Mouse (Mus musculus) kidney, embryonic 14.5 days (tissue): Measurements from ENCODE around the gene Nfatc2. TPM values are rescaled to one million over a fixed set of nuclear protein-coding genes. Genes with fewer than 3 reads are reported as not detected.

Source experiments
- ATAC-seq: fragments of 200-750 bp; cut with Nextera tagmentation; 2 replicates; pipeline ENCODE4 v1.8.0; 2017; ENCODE audit warnings: moderate number of reproducible peaks, mild to moderate bottlenecking, moderate TSS enrichment, moderate library complexity; ENCODE audit not compliant: low FRiP score, low TSS enrichment
- H3K27ac ChIP-seq: fragments of 300-500 bp; sonication (generic); 2 replicates; pipeline ENCODE4 v1.5.1; 2014; ENCODE audit warnings: low read depth, mild to moderate bottlenecking, low read length, moderate library complexity, mixed read lengths
- H3K27me3 ChIP-seq: fragments of 300-500 bp; sonication (generic); 2 replicates; pipeline ENCODE4 v1.6.1; 2014; ENCODE audit warnings: mild to moderate bottlenecking, low read length; ENCODE audit not compliant: control insufficient read depth, insufficient read depth
- H3K36me3 ChIP-seq: fragments of 300-500 bp; sonication (generic); 2 replicates; pipeline ENCODE4 v1.6.1; 2014; ENCODE audit warnings: low read length, mixed read lengths; ENCODE audit not compliant: control insufficient read depth, insufficient read depth
- H3K4me1 ChIP-seq: fragments of 300-500 bp; sonication (generic); 2 replicates; pipeline ENCODE4 v1.6.1; 2014; ENCODE audit warnings: low read length, mixed read lengths; ENCODE audit not compliant: control insufficient read depth, insufficient read depth
- H3K4me2 ChIP-seq: fragments of 300-500 bp; sonication (generic); replicated peaks from 2 replicates; pipeline ENCODE4 v1.6.1; 2014; ENCODE audit warnings: low read depth, mild to moderate bottlenecking, low read length
- H3K4me3 ChIP-seq: fragments of 300-500 bp; sonication (generic); 2 replicates; pipeline ENCODE4 v1.5.1; 2014; ENCODE audit warnings: mild to moderate bottlenecking, low read length
- H3K9ac ChIP-seq: fragments of 300-500 bp; sonication (generic); 2 replicates; pipeline ENCODE4 v1.6.1; 2014; ENCODE audit warnings: low read depth, mild to moderate bottlenecking, low read length, moderate library complexity
- H3K9me3 ChIP-seq: fragments of 300-500 bp; sonication (generic); 2 replicates; pipeline ENCODE4 v1.6.1; 2016; ENCODE audit warnings: low read length; ENCODE audit not compliant: control insufficient read depth
- WGBS: fragments of 180-500 bp; shearing (Covaris S2); extraction: QIAGEN DNeasy Blood & Tissue Kit; methylation state at CpG from one replicate; pipeline ENCODE4 v1.1.7; 2014; 5-methylcytosine and 5-hydroxymethylcytosine counted together
- polyA plus RNA-seq: library from polyadenylated mRNA; unstranded; fragments of >200 nt; fragmentation: Nextera tagmentation; extraction: Ambion mirVana; gene quantifications from 2 replicates; pipeline ENCODE4 v1.2.1, GENCODE M21; 2014

Nfatc2 gene
- polyA plus RNA-seq, 1 experiment from 2014 or later = 2.7 TPM

GRCm38 (mm10) chr2:168466066-168466465, 135.4 kb downstream of the Nfatc2 start:
- no peak overlapping the region for H3K4me3 ChIP-seq
- WGBS = 67% methylated on average over 9 of the region's 9 CpGs
- no peaks in the 10 kb centered on the region for H3K9me3 ChIP-seq
- no peak for ATAC-seq
- no peak overlapping the region for H3K4me2 ChIP-seq
- H3K36me3 ChIP-seq = no peaks in the 10 kb centered on the region
- no peak overlapping the region for H3K27ac ChIP-seq
- no peaks in the 10 kb centered on the region for H3K4me1 ChIP-seq
- no peaks in the 10 kb centered on the region for H3K27me3 ChIP-seq
- H3K9ac ChIP-seq = no peak overlapping the region

GRCm38 (mm10) chr2:168465646-168466045, 135.8 kb downstream of the Nfatc2 start:
- Histone ChIP-seq H3K4me3 (no peak overlapping the region), H3K4me2 (no peak overlapping the region), H3K9me3 (no peaks in the 10 kb centered on the region), H3K36me3 (no peaks in the 10 kb centered on the region), H3K27ac (no peak overlapping the region), H3K9ac (no peak overlapping the region), H3K27me3 (no peaks in the 10 kb centered on the region), H3K4me1 (no peaks in the 10 kb centered on the region)
- 76% methylated on average over 5 of the region's 5 CpGs for WGBS
- no peak for ATAC-seq

- H3K9me3 ChIP-seq = no peaks in the 10 kb centered on the region
- no peak overlapping the region for H3K27ac ChIP-seq
- no peak overlapping the region for H3K9ac ChIP-seq
- no peak overlapping the region for H3K4me3 ChIP-seq
- no peaks in the 10 kb centered on the region for H3K4me1 ChIP-seq
- ATAC-seq = no peak
- H3K27me3 ChIP-seq = no peaks in the 10 kb centered on the region
- WGBS = 78% methylated on average over 9 of the region's 9 CpGs
- H3K36me3 ChIP-seq = no peaks in the 10 kb centered on the region
- no peak overlapping the region for H3K4me2 ChIP-seq
These were observed 139.6 kb downstream of the Nfatc2 start for GRCm38 (mm10) chr2:168461865-168462264.

GRCm38 (mm10) chr2:168459627-168460026, 141.8 kb downstream of the Nfatc2 start:
- Histone ChIP-seq H3K9ac (no peak overlapping the region), H3K27me3 (no peaks in the 10 kb centered on the region), H3K27ac (no peak overlapping the region), H3K36me3 (no peaks in the 10 kb centered on the region), H3K4me1 (no peaks in the 10 kb centered on the region), H3K4me2 (no peak overlapping the region), H3K4me3 (no peak overlapping the region), H3K9me3 (no peaks in the 10 kb centered on the region)
- 72% methylated on average over 5 of the region's 5 CpGs for WGBS
- ATAC-seq = no peak

- 63% methylated on average over 9 of the region's 9 CpGs for WGBS
- H3K9ac ChIP-seq = no peak overlapping the region
- no peak overlapping the region for H3K4me3 ChIP-seq
- H3K9me3 ChIP-seq = no peaks in the 10 kb centered on the region
- H3K27me3 ChIP-seq = no peaks in the 10 kb centered on the region
- no peaks in the 10 kb centered on the region for H3K36me3 ChIP-seq
- no peak overlapping the region for H3K4me2 ChIP-seq
- no peak overlapping the region for H3K27ac ChIP-seq
- no peaks in the 10 kb centered on the region for H3K4me1 ChIP-seq
- ATAC-seq = no peak
These were observed 142.9 kb downstream of the Nfatc2 start for GRCm38 (mm10) chr2:168458583-168458982.

- no peak overlapping the region for H3K4me2 ChIP-seq
- H3K4me1 ChIP-seq = no peaks in the 10 kb centered on the region
- ATAC-seq = no peak
- no peak overlapping the region for H3K27ac ChIP-seq
- no peaks in the 10 kb centered on the region for H3K27me3 ChIP-seq
- 64% methylated on average over 30 of the region's 30 CpGs for WGBS
- no peaks in the 10 kb centered on the region for H3K36me3 ChIP-seq
- H3K4me3 ChIP-seq = no peak overlapping the region
- H3K9me3 ChIP-seq = no peaks in the 10 kb centered on the region
- no peak overlapping the region for H3K9ac ChIP-seq
These were observed 149.4 kb downstream of the Nfatc2 start for GRCm38 (mm10) chr2:168451714-168452708.

- H3K4me1 ChIP-seq = no peaks in the 10 kb centered on the region
- H3K27me3 ChIP-seq = no peaks in the 10 kb centered on the region
- no peaks in the 10 kb centered on the region for H3K36me3 ChIP-seq
- no peak overlapping the region for H3K27ac ChIP-seq
- H3K4me3 ChIP-seq = no peak overlapping the region
- WGBS = 10% methylated on average over 3 of the region's 3 CpGs
- no peak for ATAC-seq
- no peak overlapping the region for H3K4me2 ChIP-seq
- no peaks in the 10 kb centered on the region for H3K9me3 ChIP-seq
- no peak overlapping the region for H3K9ac ChIP-seq
These were observed 150.5 kb downstream of the Nfatc2 start for GRCm38 (mm10) chr2:168450977-168451376.

- no peak overlapping the region for H3K27ac ChIP-seq
- H3K9ac ChIP-seq = no peak overlapping the region
- H3K27me3 ChIP-seq = no peaks in the 10 kb centered on the region
- H3K4me3 ChIP-seq = no peak overlapping the region
- H3K36me3 ChIP-seq = no peaks in the 10 kb centered on the region
- H3K9me3 ChIP-seq = no peaks in the 10 kb centered on the region
- ATAC-seq = no peak
- no peak overlapping the region for H3K4me2 ChIP-seq
- WGBS = 58% methylated on average over 5 of the region's 5 CpGs
- H3K4me1 ChIP-seq = no peaks in the 10 kb centered on the region
These were observed 153.4 kb downstream of the Nfatc2 start for GRCm38 (mm10) chr2:168448054-168448453.

GRCm38 (mm10) chr2:168447601-168448000, 153.9 kb downstream of the Nfatc2 start:
- no peak for ATAC-seq
- Histone ChIP-seq H3K4me2 (no peak overlapping the region), H3K27me3 (no peaks in the 10 kb centered on the region), H3K27ac (no peak overlapping the region), H3K9ac (no peak overlapping the region), H3K4me1 (no peaks in the 10 kb centered on the region), H3K36me3 (no peaks in the 10 kb centered on the region), H3K9me3 (no peaks in the 10 kb centered on the region), H3K4me3 (no peak overlapping the region)
- WGBS = 33% methylated on average over 4 of the region's 4 CpGs
